Mouse (Mus musculus) thymus, postnatal 0 days (tissue): ENCODE measurements around the gene Pdlim5. TPM values are rescaled to one million over a fixed set of nuclear protein-coding genes. Genes with fewer than 3 reads are reported as not detected.

Source experiments
- DNase-seq: peaks from one replicate; pipeline ENCODE4 v3.0.0-alpha.2; 2015; ENCODE audit warnings: low spot score
- polyA plus RNA-seq: library from polyadenylated mRNA; unstranded; fragments of >200 nt; fragmentation: Nextera tagmentation; extraction: Ambion mirVana; gene quantifications from 2 replicates; pipeline ENCODE4 v1.2.1, GENCODE M21; 2015

Gene Pdlim5
- polyA plus RNA-seq, 1 experiment from 2014 or later, result 13.1 TPM

DNA sequence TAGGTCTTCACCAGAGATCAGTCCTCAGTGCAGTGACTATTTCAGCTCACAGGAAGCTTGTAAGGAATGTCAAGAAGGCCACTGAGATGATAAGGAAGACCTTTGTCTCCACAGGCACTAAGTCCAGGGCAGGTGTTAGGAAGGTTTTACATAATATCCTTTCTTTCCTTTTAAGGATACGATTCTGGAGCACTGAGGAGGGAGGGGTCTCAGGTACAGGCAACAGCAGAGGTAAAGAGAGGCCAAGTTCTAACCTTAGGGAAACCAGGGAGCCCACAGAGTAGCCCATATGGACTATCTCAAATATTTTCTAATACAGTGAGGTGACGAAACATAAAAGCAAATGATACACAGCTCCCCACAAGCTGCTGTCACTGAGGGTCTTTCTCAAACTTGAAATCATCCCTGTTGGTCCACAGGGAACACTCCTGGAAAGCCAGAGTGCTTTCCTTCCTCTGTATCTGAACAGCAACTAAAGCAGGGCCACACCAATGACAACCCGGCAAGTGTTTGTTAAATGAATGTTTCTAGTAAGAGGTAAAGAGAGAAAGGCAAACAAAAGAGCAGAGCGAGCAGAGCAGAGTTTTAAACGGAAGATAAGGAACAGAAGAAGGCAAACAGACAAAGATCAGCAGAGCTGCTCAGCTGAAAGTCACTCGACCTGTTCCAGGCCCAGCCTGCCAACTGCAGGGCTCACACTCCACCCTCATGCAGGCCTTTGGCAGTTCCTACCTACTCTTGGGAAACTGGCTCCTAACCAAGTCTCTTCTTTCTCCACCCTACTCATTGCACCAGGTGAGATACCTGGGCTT is 55.9 kb downstream of the Pdlim5 start:
- no peak for DNase-seq

DNA sequence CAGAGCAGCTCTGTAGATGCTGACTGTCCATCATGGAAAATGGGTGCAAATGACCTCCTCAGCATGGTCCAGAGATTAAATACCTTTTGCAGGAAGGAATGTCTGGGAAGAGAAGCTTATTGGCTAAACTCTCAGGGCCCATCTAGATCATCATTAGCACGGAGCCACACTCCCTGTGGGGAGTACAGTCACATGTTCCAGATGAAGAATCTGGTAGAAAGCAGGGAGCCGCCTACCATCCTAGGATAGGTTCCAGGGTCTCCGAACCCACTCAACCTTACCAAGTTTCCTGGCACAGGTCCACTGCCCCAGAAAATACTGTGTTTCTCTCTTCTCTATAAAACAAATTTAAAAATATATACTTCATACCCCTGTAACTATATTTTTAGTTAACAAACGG is 57.4 kb downstream of the Pdlim5 start:
- DNase-seq, result no peak

DNA sequence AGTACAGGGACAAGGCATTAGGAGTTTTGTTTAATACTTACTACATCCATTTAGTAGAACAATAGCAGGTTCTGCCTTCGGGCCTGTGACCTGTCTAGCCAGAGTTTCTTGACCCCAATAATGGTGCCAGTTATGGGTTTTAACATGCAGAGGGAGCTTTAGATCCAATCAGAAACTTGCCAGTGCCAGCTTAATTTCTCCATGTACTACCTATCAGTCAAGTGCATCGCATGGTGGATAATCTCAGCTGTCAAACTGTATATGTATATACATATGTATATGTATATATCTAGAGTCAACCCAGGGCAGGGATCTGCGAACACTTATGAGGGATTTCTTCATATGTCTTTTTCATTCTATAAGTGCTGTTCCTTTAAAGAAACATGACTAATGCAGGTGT is 61.0 kb downstream of the Pdlim5 start:
- DNase-seq, result no peak

DNA sequence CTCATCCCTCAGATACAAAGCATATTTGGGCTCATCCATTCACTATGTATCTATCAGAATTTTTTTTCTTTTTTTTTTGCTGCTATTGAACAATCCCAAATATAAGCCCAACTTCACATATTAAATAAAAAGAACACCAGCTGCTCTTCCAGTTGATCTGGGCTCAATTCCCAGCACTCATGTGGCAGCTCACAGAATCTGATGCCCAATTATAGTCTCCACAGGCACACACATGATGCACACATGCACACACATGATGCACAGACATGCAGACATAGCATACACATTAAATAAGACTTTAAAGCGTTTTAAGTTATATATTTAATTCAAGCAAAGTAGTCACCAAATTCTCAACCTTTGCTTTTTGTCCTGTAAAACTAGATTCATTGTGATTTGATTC is 62.0 kb downstream of the Pdlim5 start:
- DNase-seq, result no peak

DNA sequence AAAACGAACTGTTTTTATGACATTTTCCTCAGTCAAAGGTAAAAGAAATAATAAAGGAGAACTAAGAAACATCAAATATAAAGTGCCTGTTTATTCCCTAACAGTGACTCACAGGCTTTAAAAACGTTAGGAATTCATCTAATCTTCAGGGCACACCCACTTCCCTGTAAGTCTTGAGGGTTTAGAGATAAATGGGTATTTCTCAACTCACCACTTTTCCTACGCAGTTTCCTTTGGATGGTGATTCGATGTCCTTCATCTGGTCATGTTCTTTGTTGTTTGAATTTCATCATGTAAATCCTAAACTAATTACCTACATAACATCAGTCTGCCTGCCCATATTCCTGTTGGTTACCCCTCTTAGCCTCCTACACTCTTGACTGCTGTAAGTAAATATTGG is 62.8 kb downstream of the Pdlim5 start:
- DNase-seq, result no peak

DNA sequence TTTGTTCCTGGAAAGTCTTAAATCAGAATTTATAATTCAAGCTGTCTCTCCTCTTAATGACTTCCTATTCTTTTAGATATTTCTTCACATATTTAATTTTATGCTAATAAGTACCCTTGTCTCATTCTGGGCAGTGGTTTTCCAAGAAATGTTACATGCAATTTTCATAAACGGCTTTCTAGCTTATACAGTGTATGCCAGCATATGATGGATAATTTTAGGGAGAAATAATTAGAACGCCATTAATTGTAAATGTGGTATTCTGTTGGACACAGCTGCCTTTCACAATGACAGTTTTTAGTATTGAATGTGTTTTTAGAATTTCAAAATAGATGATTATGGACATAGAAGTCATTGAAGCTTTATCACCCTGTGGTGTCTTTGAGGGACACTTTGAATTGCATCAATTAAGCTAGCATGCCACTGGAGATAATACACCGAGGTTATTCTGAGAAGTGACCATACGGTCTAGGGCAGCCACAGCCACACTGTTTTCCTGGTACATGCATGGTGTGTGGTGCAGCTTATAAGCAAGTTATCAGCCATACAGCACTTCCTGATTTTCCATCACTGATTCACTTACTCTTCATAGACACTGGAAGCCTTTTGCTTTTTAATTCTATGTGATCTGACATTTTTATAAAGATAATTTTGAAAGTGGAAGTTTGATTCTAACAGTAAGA is 63.5 kb downstream of the Pdlim5 start:
- no peak for DNase-seq

DNA sequence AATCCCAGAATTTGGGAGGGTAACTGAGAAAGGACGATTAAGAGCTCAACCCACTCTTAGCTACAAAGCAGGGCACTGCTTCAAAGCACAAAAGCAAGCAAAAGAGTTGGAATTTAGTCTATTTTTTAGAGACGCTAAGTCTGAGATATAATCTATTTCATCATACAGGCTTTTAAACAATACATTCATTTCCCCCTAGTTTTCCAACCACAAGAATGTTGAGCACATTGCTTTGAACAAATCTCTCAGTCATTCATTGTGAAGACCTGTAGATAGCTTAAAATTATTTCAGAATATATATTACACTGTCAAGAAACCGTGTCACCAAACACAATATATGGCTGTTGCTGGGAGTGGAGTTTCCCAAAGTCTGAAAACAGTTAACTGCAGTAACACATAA is 65.1 kb downstream of the Pdlim5 start:
- DNase-seq, result no peak

DNA sequence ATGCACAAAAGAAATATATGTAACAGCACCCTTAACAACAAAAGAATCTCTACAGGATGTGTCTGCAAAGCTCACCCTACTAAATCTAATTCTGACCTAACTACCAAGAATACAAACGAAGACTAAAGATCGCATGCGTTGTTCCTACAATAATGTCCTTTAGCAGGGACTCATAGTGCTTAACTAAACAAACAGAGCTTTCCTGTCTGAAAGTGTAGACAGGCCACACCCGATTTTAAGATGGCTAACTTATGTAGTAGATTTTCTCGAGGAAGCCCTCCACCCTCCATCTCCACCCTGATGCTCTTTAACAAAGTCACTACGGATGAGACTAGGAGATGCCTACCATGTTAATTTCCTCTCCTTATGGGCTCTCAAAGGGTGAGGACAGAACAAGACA is 71.9 kb downstream of the Pdlim5 start:
- no peak for DNase-seq

DNA sequence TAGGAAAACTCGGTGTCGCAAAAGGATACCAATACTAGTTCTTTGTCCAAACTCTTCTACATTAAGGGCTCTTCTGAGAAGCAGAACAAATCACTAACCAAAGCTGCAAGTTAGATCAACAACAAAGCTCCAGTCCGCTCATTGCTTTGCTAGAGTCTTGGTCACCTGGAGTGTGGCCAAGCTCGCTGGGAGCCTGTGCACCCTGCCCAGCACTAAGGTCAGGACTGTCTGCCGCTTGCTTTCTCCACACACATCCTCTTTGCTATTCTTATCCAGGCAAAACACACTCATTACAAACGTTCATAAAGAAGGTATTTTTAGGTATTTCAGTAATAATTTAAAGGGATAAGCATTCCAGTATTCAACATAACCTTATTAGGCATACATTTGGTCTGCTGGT is 73.6 kb downstream of the Pdlim5 start:
- no peak for DNase-seq

DNA sequence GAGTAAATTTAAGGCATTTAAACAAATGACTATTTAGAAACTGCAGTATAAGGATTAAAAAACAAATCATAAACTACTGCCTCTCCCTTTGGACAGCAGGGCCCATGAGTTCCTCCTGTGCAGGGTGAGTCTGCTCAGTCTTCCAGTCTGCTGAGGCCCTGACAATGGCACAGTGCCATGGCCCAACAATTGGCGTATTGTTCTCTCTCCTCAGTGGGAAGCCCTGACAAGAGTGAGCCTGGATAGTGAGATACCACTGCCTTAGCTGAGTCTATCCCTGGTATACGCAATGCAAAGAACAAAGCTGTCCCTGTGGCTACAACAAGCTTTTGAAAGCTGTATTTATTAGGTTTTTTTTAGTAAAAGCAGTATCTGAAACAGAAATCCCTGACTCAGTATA is 77.3 kb downstream of the Pdlim5 start:
- DNase-seq, result no peak

DNA sequence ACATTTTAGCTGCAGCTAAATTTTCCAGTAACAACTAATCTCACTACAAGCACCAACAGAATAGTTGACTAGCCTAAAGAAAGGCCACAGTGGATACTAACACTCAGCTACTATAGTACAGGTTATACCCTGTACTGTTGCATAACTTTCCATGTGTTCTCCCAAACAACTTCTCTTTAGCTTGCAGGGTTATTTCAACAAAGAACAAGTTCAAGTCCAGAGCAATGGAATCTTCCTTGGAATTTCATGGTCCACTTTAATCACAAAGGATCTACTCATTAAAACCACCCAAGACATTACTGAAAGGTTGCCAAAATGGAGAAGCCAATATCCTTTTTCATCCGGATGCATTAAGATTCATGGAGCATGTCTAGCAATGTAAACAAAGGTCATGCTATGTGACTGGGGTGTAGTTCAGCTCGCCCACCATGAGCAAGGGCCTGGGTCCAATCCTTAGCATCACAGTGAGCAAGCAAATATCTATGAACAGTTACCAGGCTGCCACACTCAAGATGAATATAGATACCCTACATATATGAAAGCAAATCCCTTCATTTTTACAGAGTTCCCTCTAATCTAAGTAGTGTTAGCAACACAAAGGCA is 79.3 kb downstream of the Pdlim5 start:
- no peak for DNase-seq

DNA sequence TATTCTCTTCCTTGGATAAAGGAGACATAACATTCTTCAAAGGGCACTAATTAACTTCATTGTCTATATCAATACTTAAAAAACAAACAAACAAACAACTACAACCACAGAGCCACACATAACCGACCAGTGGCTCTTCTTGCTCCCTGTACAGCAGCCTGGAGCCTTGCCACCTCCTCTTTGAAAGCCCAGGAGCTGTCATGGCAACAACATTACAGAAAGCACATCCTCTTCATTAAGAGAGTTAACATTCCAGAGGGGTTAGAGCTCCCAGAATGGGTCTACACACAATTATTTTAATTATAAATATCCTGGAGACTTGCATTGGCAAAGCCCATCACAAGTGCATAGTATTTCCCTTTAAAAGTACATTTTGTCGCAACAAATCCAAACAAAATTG is 84.4 kb downstream of the Pdlim5 start:
- DNase-seq, result no peak

DNA sequence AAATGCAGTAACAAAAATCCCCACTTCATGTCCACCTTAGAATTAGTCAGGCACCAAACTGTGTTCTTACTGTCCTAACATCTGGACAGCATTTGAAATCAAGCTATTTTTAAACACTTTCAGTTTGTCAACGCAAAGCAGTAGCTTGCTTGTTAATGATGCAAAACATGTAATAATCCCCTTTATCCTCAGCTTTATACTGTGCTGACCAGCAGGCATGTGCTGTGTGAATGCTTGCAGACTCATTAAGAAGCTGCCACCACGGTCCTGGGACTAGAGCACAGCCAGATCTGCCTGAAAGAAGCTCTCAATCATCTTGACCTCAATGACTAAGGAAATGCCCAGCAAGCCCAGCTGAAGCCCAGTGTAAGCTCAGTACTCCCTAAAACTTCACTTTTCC is 85.0 kb downstream of the Pdlim5 start:
- DNase-seq, result no peak

DNA sequence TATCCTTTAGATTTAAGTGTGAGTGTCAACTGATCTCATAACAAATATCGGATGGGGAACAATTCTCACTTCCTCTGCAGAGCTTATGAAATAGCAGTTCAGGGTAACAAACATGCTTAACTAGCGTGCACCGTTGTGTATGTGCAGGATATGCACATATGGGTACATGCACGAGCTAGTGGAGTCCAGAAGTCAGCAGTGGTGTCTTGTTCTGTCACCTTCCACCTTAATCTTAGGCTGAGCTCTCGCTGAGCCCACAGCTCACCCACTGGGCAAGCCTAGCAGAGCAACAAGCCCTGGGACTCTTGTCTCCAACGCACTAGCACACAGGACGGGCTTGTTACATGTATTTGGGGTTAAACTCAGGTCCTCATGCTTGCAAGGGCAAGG is 100.2 kb downstream of the Pdlim5 start:
- DNase-seq, result no peak

DNA sequence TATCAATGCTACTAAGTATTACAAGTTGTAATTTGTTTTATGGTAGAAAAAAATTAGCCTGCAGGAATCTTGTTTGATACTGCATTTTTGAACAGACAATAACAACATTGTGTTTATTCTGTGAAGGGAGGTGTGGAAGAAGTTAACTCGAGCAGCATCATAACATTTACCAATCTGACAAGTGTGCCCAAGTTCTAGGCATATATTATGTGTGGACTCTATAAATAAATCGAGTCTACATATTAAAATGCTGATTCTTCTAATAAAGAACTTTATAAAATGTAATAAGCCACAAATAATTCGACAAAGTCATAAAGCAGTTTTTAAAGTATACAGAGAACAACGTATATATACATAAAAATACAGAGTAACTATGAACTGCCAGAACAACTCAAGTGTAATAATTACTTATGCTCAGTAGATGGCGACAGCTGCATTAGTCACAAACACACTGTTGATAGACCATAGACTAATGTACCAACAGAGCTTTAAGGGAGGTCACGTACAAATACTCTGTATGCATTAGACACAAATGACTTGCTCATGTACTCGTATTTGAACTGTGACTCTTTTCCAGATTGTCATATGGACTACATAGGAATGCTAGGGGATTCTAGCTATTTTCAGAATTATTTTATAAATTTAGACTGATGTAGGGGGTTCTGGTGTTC is 100.7 kb downstream of the Pdlim5 start:
- DNase-seq, result peak; percentile 67

DNA sequence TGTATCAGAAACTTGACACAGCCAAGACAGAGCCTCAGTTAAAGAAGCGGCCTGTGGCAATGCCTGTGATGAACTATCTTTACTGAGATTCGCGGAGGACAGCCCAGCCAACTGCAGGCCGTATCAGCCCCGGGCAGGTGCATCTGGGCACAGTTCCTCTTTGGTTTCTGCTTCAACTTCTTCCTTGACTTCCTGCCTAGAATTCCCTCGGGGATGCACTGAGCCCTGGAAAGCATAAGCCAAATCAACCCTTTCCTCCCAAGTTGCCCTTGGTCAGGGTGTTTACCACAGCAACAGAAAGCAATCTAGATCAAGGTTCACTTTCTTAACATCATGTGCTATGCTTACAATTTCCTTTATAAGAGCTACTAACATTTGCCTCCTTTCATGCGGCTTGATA is 101.9 kb downstream of the Pdlim5 start:
- no peak for DNase-seq

DNA sequence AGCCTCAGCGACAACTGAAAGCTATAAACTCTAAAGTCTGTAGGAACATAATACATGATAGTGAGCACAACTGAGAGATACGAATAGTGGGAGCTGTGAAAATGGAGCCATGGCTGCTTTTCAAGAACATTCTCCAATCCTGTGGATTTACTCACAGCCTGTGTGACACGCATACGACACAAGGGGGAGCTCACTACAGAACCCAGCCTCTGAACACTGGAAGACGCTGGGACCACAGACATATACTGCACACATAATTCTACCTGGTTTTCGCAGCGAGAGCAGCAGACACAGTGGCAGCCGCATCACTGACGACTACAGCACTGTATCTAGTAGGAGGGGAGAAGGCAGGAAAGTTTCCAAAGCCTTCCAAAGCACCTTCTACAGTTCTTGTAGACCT is 112.8 kb downstream of the Pdlim5 start:
- DNase-seq, result peak; percentile 66

DNA sequence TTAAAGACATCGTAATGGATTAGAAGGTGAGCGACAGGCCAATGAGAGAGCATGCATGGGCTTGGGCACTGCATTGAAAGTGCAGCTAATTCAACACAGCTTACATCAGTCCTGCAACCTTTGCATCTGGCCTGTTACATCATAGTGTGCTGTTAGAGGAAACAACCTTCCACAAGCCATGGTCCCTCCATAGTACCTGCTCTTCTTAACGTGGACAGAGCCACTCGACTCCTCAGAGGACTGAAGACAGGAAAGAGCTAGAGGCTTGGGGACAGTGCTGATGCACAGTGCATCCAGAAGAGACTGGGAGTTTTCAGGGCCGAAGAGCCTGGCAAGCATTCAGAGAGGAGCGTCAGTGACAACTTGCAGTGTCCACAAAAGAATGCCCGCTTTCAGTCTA is 113.8 kb downstream of the Pdlim5 start:
- DNase-seq, result no peak

DNA sequence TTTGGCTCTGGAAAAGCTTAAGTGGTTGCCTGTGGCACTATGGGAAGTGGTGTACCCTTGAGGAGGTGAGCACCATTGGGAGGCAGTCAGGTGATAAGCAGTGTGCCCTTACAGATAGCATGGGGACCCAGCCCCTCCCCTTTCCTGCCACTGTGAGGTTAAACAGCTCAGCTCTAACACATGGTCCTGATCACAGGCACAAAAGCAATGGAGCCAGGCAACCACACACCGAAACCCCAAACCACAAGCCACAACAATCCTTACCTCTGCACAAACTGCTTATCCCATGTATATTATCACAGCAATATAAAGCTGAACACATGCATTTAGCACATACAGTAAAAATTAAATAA is 114.4 kb downstream of the Pdlim5 start:
- peak; percentile 70 for DNase-seq

DNA sequence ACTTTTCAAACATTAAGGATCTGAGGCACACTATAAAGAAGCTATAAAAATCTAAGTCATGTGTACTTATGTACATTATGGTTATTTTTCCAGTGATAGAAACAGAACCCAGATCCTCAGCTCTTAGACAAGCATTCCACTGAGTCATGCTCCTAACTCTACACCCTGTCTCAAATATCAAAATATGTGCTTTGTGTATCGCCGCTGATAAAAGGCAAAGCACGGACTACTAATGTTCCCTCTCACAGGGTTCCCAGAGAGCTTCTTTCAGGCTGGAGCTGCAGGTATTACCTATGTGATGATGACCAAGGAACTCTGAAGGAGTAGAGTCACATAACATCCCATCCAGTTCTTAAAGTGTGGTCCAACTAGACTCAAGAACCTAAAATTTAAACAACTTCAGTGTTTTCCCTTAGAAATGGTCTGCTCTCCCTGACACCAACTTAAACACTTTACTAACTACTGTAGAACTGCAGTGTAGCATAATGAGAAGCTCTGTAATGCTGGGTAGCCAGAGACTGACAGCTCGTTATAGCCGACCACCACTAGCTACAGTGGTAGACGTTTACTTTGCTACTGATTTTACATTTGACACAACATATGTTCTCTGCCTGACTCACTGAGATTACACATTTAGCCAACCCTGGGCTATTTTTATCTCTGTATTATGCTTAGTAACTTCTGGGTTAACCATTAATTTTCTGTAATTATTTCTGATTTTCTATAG is 115.0 kb downstream of the Pdlim5 start:
- no peak for DNase-seq

DNA sequence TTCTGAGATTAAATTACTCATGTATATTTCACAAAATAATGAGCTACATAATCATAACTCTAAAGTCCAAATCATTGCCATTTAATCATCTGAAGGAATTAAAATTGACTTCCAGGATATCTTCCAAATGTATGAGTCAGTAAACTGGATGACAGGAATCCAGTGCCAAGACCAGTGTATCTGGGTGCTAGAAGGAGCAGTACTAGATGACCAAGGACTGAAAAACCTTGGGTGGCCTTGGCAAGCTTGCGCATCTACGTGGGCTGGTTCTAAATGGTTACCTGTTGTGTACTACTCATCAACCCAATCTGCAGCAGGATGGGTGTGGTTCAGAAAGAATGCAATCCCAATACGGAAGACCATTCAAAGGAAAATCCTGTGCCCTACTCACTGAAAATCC is 116.5 kb downstream of the Pdlim5 start:
- DNase-seq, result no peak

DNA sequence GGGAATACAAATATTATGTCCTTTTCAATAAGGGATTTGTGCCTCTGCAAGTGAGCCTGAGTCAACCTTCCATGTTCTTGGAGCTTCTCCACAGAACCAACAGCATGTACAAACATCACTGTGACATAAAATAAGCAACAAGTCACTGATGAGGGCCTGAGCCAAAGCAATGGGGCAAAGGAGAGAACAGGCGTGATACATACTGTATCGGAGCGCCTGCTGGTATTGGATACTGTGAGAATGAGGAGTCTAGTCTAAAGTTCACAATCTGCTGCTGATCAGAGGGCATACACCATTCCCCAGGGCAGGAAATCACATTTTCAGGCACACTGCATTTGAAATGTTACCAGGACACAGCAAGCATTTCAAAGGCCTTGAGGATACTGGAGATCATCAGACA is 119.0 kb downstream of the Pdlim5 start:
- no peak for DNase-seq
